Mouse (Mus musculus): ENCODE results near the gene Xxylt1. TPM values are rescaled to one million over a fixed set of nuclear protein-coding genes. Genes with fewer than 3 reads are reported as not detected.
"Not testable (repeated sequence)": the region's sequence is repeated elsewhere in the genome, so short reads cannot be mapped to it uniquely, and the experiment has no call there.

The Xxylt1 gene
- polyA plus RNA-seq, 1 experiment, result 16.2 TPM

DNA sequence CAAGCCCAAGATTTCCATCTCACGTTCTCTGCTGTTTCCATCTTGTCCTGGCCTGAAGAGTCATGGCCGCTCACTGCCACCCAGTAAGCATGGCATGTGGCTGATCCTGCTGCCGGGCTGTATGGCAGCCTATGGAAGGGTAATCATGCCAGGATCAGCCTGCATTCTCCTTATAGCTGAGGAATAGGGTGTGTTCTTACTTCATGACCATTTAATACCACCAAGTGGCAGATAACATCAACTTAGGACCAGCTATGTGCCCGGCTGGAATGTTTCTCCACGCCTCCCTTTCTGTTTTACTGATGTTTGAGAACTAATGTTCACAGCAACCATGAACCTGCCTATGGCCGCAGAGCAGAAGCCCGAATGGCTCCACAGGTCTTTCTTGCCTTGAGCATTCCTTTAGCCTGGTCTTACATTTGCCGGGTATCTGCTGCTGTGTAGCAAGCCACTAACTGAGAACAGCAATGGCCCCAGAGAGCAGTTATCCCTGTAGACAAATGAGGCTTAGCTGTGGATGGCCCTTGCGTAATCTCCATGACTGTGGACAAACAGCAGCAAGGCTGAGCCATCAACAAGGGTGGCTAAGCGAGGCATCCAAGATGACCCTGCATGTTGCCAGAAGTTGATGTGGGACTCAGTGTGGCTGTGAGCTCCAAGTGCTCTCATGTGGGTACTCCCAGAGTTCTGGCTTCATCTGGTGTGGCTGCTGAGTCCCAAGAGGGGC is 63.4 kb downstream of the Xxylt1 start:
- Histone ChIP-seq H3K4me3 (ENCODE audit: insufficient read depth, low read length) (no peak overlapping the region), H3K4me1 (ENCODE audit: control insufficient read depth, insufficient read depth, low read length) (peaks cover 7% of the 10 kb centered on the region), H3K27ac (ENCODE audit: insufficient read depth, low read length) (no peak overlapping the region)
- TF ChIP-seq CTCF (IDR thresholded peaks at IDR 0.05; ENCODE audit: extremely low read depth, insufficient read depth, low read length) (no peak), POLR2A (IDR thresholded peaks at IDR 0.05; ENCODE audit: extremely low read depth, insufficient read depth, low read length) (no peak)

DNA sequence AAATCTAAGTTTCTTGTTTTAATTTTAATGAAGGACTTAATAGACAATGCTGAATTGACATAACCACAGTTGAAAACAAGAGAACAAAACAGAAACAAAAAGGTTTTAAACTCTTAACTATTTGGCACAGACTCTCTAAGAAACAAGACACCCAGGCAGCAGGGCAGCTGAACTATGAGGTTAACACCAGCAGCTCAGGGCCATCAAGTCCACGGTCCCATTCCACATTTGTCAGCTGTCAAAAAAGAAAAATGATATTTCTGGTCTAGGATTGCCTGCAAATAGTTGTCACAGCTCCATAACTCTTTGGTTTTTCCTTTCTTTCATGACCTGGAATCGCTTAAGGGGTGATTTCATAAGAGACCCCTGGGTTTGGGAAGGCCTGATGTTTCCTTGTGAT is 64.6 kb downstream of the Xxylt1 start:
- Histone ChIP-seq H3K27ac (ENCODE audit: insufficient read depth, low read length) (no peak overlapping the region), H3K4me3 (ENCODE audit: insufficient read depth, low read length) (no peak overlapping the region), H3K4me1 (ENCODE audit: control insufficient read depth, insufficient read depth, low read length) (peaks cover 7% of the 10 kb centered on the region)
- TF ChIP-seq POLR2A (IDR thresholded peaks at IDR 0.05; ENCODE audit: extremely low read depth, insufficient read depth, low read length) (no peak), CTCF (IDR thresholded peaks at IDR 0.05; ENCODE audit: extremely low read depth, insufficient read depth, low read length) (no peak)

DNA sequence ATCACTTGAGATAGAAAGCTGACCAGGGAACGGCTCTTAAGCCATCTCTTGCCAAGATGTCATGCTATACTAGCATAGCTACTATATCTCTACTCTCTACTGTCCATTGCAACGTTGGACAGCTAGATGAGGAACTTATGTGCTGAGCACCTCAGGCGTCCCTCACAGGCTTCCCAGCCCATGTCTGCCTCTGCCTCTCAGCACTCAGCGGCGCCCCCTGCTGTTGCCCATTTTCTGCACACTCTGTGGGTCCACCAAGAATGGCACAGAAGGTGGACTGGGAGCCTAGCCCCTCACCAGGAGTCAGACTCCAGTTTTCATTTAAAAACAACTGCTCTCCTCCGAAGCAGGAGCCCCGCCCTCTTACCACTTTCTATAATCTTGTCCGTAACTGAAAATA is 65.1 kb downstream of the Xxylt1 start:
- TF ChIP-seq POLR2A (IDR thresholded peaks at IDR 0.05; ENCODE audit: extremely low read depth, insufficient read depth, low read length), result no peak
- TF ChIP-seq CTCF (IDR thresholded peaks at IDR 0.05; ENCODE audit: extremely low read depth, insufficient read depth, low read length), result 0 out of 2 replicates have a peak, but pooled peaks have one; percentile 22
- Histone ChIP-seq H3K27ac (ENCODE audit: insufficient read depth, low read length) (no peak overlapping the region), H3K4me1 (ENCODE audit: control insufficient read depth, insufficient read depth, low read length) (peaks cover 5% of the 10 kb centered on the region), H3K4me3 (ENCODE audit: insufficient read depth, low read length) (no peak overlapping the region)

DNA sequence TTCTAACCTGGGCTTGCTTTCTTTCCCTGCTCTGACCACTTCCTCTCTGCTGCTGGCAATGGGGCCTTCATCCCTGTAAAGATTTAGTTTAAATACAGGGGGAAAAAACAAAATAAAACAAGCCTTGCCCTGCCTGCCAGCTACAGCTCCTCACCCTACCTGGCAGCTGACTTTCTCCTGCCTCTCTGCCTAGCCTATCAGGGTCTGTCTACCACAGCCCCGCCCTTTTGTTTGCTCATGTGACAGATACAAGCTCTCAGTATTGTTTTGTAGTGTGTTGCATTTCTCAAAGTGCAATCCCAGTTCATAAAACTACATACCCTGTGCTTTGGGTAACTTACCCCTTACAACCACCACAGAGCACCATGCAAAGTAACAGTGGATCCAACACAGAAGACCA is 66.0 kb downstream of the Xxylt1 start:
- H3K4me3 ChIP-seq (ENCODE audit: insufficient read depth, low read length), result no peak overlapping the region
- TF ChIP-seq POLR2A (IDR thresholded peaks at IDR 0.05; ENCODE audit: extremely low read depth, insufficient read depth, low read length), result no peak
- no peak for TF ChIP-seq CTCF (IDR thresholded peaks at IDR 0.05; ENCODE audit: extremely low read depth, insufficient read depth, low read length)
- H3K27ac ChIP-seq (ENCODE audit: insufficient read depth, low read length), result no peak overlapping the region
- peaks cover 2% of the 10 kb centered on the region for H3K4me1 ChIP-seq (ENCODE audit: control insufficient read depth, insufficient read depth, low read length)

DNA sequence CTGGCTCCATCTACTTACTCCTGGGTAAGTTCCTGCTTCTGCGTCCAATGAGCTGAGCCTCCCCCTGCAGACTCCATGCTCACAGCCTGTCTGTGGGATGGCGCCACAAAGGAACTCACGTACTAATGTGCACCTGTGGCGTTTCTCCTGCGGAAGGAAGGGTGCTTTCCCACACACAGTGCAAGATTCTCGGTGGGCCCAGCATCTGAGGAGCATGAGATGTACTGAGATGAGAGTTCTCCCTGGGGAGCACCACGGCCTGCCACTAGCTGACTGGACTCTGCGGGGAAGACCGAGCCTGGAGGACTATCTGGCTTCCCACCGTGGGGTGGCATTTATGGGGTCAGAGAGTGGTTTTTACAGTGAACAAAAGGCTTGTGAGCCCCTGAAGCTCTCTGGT is 69.0 kb downstream of the Xxylt1 start:
- no peak for TF ChIP-seq CTCF (IDR thresholded peaks at IDR 0.05; ENCODE audit: extremely low read depth, insufficient read depth, low read length)
- no peak for TF ChIP-seq POLR2A (IDR thresholded peaks at IDR 0.05; ENCODE audit: extremely low read depth, insufficient read depth, low read length)

DNA sequence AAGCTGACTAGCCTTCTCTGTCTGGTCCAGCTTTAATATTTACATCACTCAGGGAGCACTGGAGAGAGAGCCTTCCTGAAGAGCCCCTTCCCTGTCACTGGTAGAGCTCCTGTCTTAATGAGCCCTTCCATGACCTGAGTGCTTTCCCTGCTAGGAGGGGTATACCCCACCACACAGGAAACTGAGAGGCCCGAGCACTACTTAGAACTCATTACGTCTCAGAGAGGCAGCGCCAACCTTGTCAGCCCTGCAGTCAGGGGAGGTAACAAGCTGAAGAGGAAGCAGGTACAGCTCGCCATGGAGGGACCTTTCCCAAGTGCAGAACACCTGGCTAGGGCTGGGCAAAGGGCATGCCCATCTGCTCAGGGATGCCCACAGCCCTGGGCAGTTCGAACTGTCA is 70.8 kb downstream of the Xxylt1 start:
- TF ChIP-seq POLR2A (IDR thresholded peaks at IDR 0.05; ENCODE audit: extremely low read depth, insufficient read depth, low read length) (no peak), CTCF (IDR thresholded peaks at IDR 0.05; ENCODE audit: extremely low read depth, insufficient read depth, low read length) (no peak)
- Histone ChIP-seq H3K4me3 (ENCODE audit: insufficient read depth, low read length) (no peak overlapping the region), H3K4me1 (ENCODE audit: control insufficient read depth, insufficient read depth, low read length) (peaks cover 1% of the 10 kb centered on the region; the same call in 1 of the 2 replicates), H3K27ac (ENCODE audit: insufficient read depth, low read length) (no peak overlapping the region)

More for the DNA sequence above, 69.0 kb downstream of the Xxylt1 start:
- H3K4me1 ChIP-seq (ENCODE audit: control insufficient read depth, insufficient read depth, low read length), result no peaks in the 10 kb centered on the region
- H3K27ac ChIP-seq (ENCODE audit: insufficient read depth, low read length), result no peak overlapping the region
- no peak overlapping the region for H3K4me3 ChIP-seq (ENCODE audit: insufficient read depth, low read length)

DNA sequence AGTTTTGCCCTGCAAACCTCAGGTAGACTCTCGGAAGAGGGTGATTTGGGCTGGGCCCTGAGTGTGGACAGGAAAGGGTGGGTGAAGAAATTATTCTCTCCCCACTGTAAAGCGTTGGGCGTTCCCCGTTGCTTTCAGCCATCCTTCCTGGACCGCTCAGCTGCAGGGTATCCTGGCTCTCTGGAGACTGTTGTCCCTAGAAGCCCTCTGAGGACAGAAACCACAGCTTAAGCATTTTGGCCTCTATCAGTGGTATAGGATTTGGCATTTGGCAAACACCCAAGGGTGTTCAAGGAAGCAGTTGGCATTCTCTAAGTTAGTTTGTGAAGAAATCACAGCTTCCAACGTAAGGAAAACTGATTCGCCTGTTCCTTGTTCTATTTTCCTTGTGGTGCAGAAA is 72.9 kb downstream of the Xxylt1 start:
- TF ChIP-seq CTCF (IDR thresholded peaks at IDR 0.05; ENCODE audit: extremely low read depth, insufficient read depth, low read length) (no peak), POLR2A (IDR thresholded peaks at IDR 0.05; ENCODE audit: extremely low read depth, insufficient read depth, low read length) (no peak)
- Histone ChIP-seq H3K27ac (ENCODE audit: insufficient read depth, low read length) (no peak overlapping the region), H3K4me3 (ENCODE audit: insufficient read depth, low read length) (no peak overlapping the region), H3K4me1 (ENCODE audit: control insufficient read depth, insufficient read depth, low read length) (peaks cover 6% of the 10 kb centered on the region)

DNA sequence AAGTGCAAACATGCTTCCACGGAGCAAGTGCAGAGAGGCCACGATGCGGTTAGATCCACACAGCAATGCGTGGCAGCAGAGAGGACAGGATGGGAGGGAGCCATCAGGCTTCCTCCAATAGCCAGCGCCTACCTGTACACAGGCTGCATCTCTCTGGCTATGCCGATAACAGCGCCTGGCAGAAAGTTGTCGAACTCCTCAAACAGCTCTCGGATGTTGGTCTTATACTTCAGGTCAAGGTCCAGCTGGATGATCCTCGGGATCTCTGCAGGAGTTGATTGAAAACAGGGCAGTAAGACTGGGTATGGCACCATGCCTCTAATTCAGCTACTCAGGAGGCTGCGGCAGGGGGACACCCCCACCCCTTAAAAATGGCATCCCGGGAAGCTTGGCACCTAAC is 73.7 kb downstream of the Xxylt1 start:
- Histone ChIP-seq H3K4me1 (ENCODE audit: control insufficient read depth, insufficient read depth, low read length) (peaks cover 10% of the 10 kb centered on the region), H3K27ac (ENCODE audit: insufficient read depth, low read length) (no peak overlapping the region), H3K4me3 (ENCODE audit: insufficient read depth, low read length) (no peak overlapping the region)
- TF ChIP-seq CTCF (IDR thresholded peaks at IDR 0.05; ENCODE audit: extremely low read depth, insufficient read depth, low read length), result no peak
- no peak for TF ChIP-seq POLR2A (IDR thresholded peaks at IDR 0.05; ENCODE audit: extremely low read depth, insufficient read depth, low read length)

DNA sequence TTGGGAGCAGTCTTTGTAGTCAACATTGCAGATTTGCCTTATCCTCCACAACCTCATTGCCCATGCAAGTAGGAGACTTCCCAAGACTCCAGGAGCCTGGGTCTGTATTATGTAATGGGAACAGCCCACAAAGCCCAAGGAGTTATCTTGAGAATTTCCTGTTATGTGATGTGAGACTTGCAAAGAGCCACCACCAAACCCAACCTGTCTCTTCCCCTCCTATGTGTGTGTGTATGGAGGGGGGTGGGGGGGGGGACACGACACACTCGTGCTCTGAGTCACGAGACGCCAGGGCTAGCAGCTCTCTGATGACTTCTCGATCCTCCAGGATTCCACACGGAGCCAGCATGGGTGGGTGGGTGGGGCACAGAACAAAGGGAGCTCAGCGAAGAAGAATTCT is 75.5 kb downstream of the Xxylt1 start:
- no peak for TF ChIP-seq POLR2A (IDR thresholded peaks at IDR 0.05; ENCODE audit: extremely low read depth, insufficient read depth, low read length)
- no peak for TF ChIP-seq CTCF (IDR thresholded peaks at IDR 0.05; ENCODE audit: extremely low read depth, insufficient read depth, low read length)
- peaks cover 12% of the 10 kb centered on the region for H3K4me1 ChIP-seq (ENCODE audit: control insufficient read depth, insufficient read depth, low read length)
- no peak overlapping the region for H3K4me3 ChIP-seq (ENCODE audit: insufficient read depth, low read length)
- H3K27ac ChIP-seq (ENCODE audit: insufficient read depth, low read length), result 0 out of 2 replicates have a peak overlapping the region, but pooled peaks have one; percentile 24

DNA sequence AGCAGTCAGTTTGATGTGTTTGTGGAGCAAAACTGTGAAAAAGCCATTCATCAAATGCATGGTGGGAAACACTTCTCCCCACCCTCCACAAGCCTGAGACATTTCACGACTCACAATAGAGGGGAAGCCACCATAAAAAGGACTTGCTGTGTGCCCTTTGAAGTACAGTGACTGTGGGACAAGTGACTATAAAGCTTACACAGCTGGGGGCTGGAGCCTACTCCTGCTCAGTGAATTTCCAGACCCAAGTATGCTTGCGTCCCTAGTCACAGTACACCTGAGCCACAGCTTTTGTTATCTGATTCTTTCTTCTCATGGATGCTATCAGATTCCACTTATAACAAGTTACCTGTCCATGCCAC is 76.9 kb downstream of the Xxylt1 start:
- Histone ChIP-seq H3K4me3 (ENCODE audit: insufficient read depth, low read length) (no peak overlapping the region), H3K4me1 (ENCODE audit: control insufficient read depth, insufficient read depth, low read length) (peaks cover 12% of the 10 kb centered on the region), H3K27ac (ENCODE audit: insufficient read depth, low read length) (no peak overlapping the region; the same call in 1 of the 2 replicates)
- TF ChIP-seq CTCF (IDR thresholded peaks at IDR 0.05; ENCODE audit: extremely low read depth, insufficient read depth, low read length) (no peak), POLR2A (IDR thresholded peaks at IDR 0.05; ENCODE audit: extremely low read depth, insufficient read depth, low read length) (no peak)

DNA sequence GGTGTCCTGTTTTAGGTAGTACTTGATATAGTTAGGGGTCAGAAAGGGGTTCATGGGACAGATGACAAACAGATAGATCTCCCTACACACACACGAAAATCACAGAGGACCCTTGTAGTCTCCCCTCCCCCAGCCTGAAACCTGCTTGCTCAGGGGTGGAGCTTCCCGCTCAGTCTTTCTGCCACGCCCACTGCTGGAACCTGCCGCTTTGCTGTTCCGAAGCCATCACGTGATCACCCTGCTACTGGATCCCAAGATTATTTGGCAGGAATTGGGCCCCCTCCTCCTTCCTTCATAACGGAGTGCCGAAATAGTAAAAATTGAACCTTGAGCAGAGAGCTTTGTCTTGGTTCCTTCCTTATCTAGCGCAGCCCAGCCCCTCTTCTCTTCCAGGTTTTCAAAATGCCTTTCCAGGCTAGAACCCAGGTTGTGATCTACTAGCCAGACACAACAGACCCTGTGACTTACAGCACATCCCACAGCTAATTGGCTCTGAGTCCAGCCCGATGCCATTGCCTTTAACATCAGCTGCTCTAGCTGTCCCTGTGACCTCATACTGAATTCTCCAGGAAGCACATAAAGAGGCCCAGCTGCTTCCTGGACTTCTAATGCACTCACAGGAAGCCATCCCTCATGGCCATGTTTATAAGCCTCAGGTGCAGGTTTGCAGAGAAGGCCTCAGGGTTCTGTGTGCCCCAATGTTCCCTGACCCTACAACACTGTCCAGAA is 77.5 kb downstream of the Xxylt1 start:
- peak overlapping the region; percentile 24; the same call in 1 of the 2 replicates for H3K27ac ChIP-seq (ENCODE audit: insufficient read depth, low read length)
- H3K4me1 ChIP-seq (ENCODE audit: control insufficient read depth, insufficient read depth, low read length), result peaks cover 12% of the 10 kb centered on the region
- H3K4me3 ChIP-seq (ENCODE audit: insufficient read depth, low read length), result not testable (repeated sequence)
